Mouse (Mus musculus) embryonic facial prominence, embryonic 10.5 days (tissue): ENCODE data around the gene Traf5. TPM values are rescaled to one million over a fixed set of nuclear protein-coding genes. Genes with fewer than 3 reads are reported as not detected.

ENCODE experiments used
- DNase-seq: peaks from one replicate; pipeline ENCODE4 v3.0.0-alpha.2; 2017; ENCODE audit warnings: low spot score
- H3K27ac ChIP-seq: fragments of 300-500 bp; sonication (generic); replicated peaks from 2 replicates; pipeline ENCODE4 v1.5.1; 2016; ENCODE audit warnings: mild to moderate bottlenecking
- H3K27me3 ChIP-seq: fragments of 300-500 bp; sonication (generic); replicated peaks from 2 replicates; pipeline ENCODE4 v1.6.1; 2016; ENCODE audit warnings: low read depth, mild to moderate bottlenecking; ENCODE audit not compliant: poor library complexity, severe bottlenecking
- H3K36me3 ChIP-seq: fragments of 300-500 bp; sonication (generic); replicated peaks from 2 replicates; pipeline ENCODE4 v1.6.1; 2016; ENCODE audit warnings: mild to moderate bottlenecking, moderate library complexity
- H3K4me1 ChIP-seq: fragments of 300-500 bp; sonication (generic); 2 replicates; pipeline ENCODE4 v1.6.1; 2016
- H3K4me3 ChIP-seq: fragments of 300-500 bp; sonication (generic); 2 replicates; pipeline ENCODE4 v1.5.1; 2016; ENCODE audit warnings: mild to moderate bottlenecking, moderate library complexity
- H3K9me3 ChIP-seq: fragments of 300-500 bp; sonication (generic); 2 replicates; pipeline ENCODE4 v1.6.1; 2016; ENCODE audit warnings: mild to moderate bottlenecking
- WGBS: fragments of 180-500 bp; shearing (Covaris S2); methylation state at CpG from one replicate; pipeline ENCODE4 v1.1.7; 2016; 5-methylcytosine and 5-hydroxymethylcytosine counted together
- polyA plus RNA-seq: library from polyadenylated mRNA; unstranded; fragments of >200 nt; fragmentation: Nextera tagmentation; extraction: Ambion mirVana; gene quantifications from 2 replicates; pipeline ENCODE4 v1.2.1, GENCODE M21; 2016

Gene Traf5
- polyA plus RNA-seq = 3.1 and 4.5 TPM in 2 replicates

DNA sequence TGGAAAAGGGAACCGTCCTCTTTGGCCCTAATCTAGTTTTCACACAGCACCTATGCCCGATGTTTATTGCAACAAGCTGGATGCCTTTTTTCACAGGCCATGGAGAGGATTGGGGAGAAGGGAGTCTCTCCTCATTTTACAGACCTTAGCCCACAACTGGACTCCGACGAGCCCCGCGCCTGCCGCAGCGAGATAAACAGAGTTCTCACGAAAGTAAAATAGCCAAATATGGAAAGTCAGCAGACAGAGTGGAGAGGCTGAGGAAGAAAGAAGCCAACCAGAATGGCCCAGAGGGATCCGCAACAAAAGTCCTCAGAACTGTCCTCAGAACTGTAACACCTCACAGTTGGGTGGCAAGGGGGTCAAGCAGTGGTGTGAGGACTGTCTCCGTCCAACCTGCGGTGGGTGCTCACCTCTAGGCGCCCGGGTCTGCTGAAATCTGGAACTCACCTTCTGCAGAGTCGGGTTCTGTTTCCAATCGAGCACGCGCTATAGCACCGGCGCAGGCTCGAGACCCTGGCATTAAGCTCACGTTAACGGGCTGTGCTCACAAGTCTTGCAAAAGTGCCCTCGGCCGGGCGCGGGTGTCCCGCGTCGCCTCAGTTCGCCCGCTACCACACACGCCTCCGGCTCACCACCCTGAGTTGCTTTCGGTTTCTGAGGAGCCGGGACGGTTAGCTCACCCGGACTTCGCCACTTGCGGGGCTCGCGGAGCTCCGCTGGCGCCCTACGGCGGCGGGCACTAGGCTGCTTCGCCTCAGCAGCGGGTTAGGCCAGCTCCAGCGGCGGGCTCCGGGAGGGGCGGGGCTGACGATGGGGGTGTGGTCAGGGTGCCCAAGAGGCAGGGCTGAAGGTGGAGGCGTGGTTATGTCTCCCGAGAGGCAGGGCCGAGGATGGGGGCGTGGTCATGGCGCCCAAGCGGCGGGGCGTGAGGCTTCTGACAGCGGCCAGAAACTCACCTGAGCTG is at the start of gene Traf5:
Traf5 (minus strand) TSS at position 754 of the 967 bp plus-strand sequence.
- Histone ChIP-seq H3K36me3 (no peaks in the 10 kb centered on the region), H3K4me1 (peaks cover 19% of the 10 kb centered on the region), H3K27ac (peak within 1 kb of the TSS; percentile 81), H3K4me3 (peak within 1 kb of the TSS; percentile 68), H3K9me3 (no peaks in the 10 kb centered on the region), H3K27me3 (peaks cover 33% of the 10 kb centered on the region)
- peak; percentile 96 for DNase-seq
- WGBS = 3% methylated on average over 63 of the region's 63 CpGs

- Histone ChIP-seq H3K9me3 (no peaks in the 10 kb centered on the region), H3K27me3 (no peaks in the 10 kb centered on the region), H3K27ac (no peak overlapping the region), H3K36me3 (no peaks in the 10 kb centered on the region), H3K4me1 (peaks cover 18% of the 10 kb centered on the region), H3K4me3 (no peak overlapping the region)
- 94% methylated on average over 2 of the region's 2 CpGs for WGBS
- DNase-seq = no peak
These were observed 48.0 kb upstream of the Traf5 start for GRCm38 (mm10) chr1:192140313-192140712.

DNA sequence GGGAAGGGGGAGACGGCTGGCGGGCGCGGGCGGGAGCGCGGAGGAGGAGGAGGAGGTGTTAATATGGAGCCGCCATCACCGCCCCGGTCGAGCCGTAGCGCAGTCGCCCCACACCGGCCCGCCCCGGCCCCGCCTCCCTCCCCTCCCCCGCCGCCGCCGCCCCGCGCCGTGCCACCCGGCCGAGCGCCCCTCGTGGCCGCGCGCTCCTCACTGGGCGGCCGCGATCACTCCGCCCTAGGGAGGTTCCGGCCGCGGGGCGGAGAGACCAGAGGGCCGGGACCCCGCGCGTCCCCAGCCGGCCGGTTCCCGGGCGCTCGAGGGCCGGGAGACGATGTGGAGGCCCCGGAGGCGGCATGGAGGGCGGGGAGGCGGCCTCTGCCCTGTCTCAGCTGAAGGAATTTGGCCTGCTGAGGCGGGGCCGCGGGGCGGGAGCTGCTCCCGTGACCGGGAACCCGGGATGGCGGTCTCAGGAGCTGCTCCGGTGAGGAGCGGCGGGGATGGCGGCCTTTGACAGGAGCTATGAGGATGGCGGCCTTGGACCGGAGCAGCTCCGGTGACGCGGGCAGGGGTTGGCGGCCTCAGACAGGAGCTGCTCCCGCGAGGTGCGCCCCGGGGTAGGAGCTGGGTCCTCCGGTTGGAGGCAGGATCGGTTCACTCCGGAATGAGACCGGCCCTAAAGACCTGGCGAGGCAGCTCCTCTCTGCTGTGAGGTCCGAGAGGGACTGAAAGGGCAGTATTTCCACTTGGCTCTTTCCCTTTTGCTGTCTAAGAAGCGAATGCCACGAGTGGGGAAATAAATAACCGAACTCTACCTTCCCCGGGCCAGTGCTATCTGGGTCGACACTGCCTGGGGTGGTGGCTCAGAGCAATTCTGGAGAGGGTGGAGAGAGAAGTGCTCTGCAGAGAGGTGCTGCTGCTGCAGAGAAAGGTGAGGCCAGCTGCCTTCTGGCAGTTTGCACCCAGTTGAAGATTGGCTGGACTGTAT is 45.9 kb upstream of the Traf5 start, which contains the start of gene Rcor3:
Rcor3 (minus strand) TSS at position 137 of the 985 bp plus-strand sequence.
- under 1% methylated on average over 75 of the region's 88 CpGs for WGBS
- H3K4me1 ChIP-seq = peaks cover 18% of the 10 kb centered on the region
- peak within 1 kb of the TSS; percentile 89 for H3K4me3 ChIP-seq
- H3K27me3 ChIP-seq = no peaks in the 10 kb centered on the region
- H3K27ac ChIP-seq = peak within 1 kb of the TSS; percentile 98
- peak; percentile 87 for DNase-seq
- no peaks in the 10 kb centered on the region; the same call in 1 of the 2 replicates for H3K36me3 ChIP-seq
- H3K9me3 ChIP-seq = no peaks in the 10 kb centered on the region

DNA sequence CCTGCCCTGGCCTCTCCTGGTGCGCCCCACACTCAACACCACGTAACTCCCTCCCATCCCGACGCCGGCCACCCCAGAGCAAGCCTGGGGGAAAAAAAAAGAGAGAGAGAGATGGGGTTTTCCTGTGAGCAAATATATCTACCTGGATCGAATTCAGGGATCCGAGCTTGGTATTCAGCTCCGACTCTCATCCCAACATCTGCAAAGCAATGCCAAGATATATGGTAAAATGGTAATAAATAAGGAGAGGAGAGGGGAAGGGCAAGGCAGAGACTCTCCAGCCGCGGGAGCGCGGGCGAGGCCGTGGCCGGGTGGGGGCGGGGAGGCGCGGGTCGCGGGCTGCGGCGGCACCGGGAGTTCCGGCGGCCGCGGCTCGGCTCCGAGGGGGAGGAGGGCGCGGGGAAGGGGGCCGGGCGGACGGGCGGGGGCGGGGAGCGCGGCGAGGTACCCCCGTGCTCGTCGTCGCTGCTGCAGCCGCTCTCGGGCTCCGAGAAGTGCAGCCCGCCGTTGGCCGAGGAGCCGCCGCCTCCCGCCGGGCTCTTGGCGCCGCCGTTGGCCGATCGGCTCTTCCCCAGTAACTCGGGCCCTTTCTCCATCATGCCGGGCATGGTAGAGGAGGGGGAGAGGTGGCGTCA is 45.0 kb upstream of the Traf5 start:
- Histone ChIP-seq H3K36me3 (no peaks in the 10 kb centered on the region; the same call in 1 of the 2 replicates), H3K27ac (peak overlapping the region; percentile 98), H3K4me1 (peaks cover 18% of the 10 kb centered on the region), H3K27me3 (no peaks in the 10 kb centered on the region), H3K4me3 (peak overlapping the region; percentile 89), H3K9me3 (no peaks in the 10 kb centered on the region)
- no peak for DNase-seq
- WGBS = 1% methylated on average over 58 of the region's 61 CpGs

GRCm38 (mm10) chr1:192136561-192137290 is 44.4 kb upstream of the Traf5 start:
- Histone ChIP-seq H3K4me1 (peaks cover 18% of the 10 kb centered on the region), H3K4me3 (peak overlapping the region; percentile 89), H3K27ac (peak overlapping the region; percentile 98), H3K36me3 (no peaks in the 10 kb centered on the region; the same call in 1 of the 2 replicates), H3K9me3 (no peaks in the 10 kb centered on the region), H3K27me3 (no peaks in the 10 kb centered on the region)
- DNase-seq = peak; percentile 88
- under 1% methylated on average over 55 of the region's 55 CpGs for WGBS

DNA sequence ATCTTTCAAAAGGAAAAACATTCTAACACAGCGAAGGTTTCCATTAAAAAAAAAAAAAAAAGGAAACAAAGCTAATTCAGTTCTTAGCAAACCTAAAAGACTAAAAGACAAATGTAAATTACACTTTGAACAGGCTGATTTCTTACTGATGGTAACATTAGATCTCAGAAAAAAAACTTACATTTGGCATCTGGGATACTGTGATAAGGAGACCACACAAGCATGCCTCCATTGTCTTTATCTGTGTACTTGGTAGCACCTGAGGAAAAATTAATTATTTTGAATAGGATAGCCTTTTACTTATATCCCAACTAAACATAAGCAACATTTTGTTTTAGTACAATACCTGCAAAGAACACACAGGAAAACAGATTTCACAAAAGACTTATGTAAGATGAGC is 37.8 kb upstream of the Traf5 start:
- no peaks in the 10 kb centered on the region for H3K27me3 ChIP-seq
- WGBS = 96% methylated on average over 1 of the region's 1 CpGs
- H3K36me3 ChIP-seq = peaks cover 25% of the 10 kb centered on the region
- no peak overlapping the region for H3K4me3 ChIP-seq
- no peaks in the 10 kb centered on the region for H3K9me3 ChIP-seq
- no peaks in the 10 kb centered on the region for H3K4me1 ChIP-seq
- no peak for DNase-seq
- H3K27ac ChIP-seq = no peak overlapping the region

DNA sequence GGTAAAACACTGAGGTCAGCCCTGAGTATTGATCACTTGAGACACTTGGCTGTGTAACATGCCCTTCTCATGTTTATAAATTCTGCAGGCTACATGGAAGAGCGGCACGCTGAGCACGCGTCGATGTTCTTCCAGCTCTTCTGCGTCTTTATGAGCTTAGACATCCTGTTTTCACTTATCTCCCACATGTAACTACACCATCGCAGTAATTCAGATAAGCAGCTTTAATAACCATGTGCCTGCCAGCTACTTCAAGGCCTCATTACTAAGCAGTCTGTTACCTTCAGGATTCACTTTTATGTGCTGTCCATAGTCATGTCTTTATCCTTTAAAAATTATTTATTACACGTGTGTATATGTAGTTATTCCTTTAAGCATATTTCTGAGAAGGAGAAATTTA is 36.0 kb upstream of the Traf5 start:
- Histone ChIP-seq H3K36me3 (peaks cover 41% of the 10 kb centered on the region), H3K4me3 (no peak overlapping the region), H3K4me1 (no peaks in the 10 kb centered on the region), H3K27ac (no peak overlapping the region), H3K27me3 (no peaks in the 10 kb centered on the region), H3K9me3 (no peaks in the 10 kb centered on the region)
- 94% methylated on average over 8 of the region's 8 CpGs for WGBS
- DNase-seq = no peak

- DNase-seq = no peak
- Histone ChIP-seq H3K27me3 (no peaks in the 10 kb centered on the region), H3K36me3 (peaks cover 64% of the 10 kb centered on the region), H3K27ac (no peak overlapping the region), H3K9me3 (no peaks in the 10 kb centered on the region), H3K4me3 (no peak overlapping the region), H3K4me1 (no peaks in the 10 kb centered on the region)
- WGBS = 95% methylated on average over 6 of the region's 6 CpGs
These were observed 33.4 kb upstream of the Traf5 start for GRCm38 (mm10) chr1:192125761-192126160.

- DNase-seq = no peak
- no peak overlapping the region for H3K27ac ChIP-seq
- no peaks in the 10 kb centered on the region for H3K27me3 ChIP-seq
- no peak overlapping the region for H3K4me3 ChIP-seq
- H3K36me3 ChIP-seq = peaks cover 91% of the 10 kb centered on the region
- no peaks in the 10 kb centered on the region for H3K4me1 ChIP-seq
- no peaks in the 10 kb centered on the region for H3K9me3 ChIP-seq
- WGBS = 91% methylated on average over 6 of the region's 6 CpGs
These were observed 23.9 kb upstream of the Traf5 start for GRCm38 (mm10) chr1:192116262-192116661.

GRCm38 (mm10) chr1:192115378-192115777 is 23.0 kb upstream of the Traf5 start:
- no peaks in the 10 kb centered on the region for H3K27me3 ChIP-seq
- WGBS = 86% methylated on average over 1 of the region's 1 CpGs
- no peak overlapping the region for H3K4me3 ChIP-seq
- H3K9me3 ChIP-seq = no peaks in the 10 kb centered on the region
- peaks cover 92% of the 10 kb centered on the region for H3K36me3 ChIP-seq
- DNase-seq = no peak
- H3K4me1 ChIP-seq = no peaks in the 10 kb centered on the region
- no peak overlapping the region for H3K27ac ChIP-seq

DNA sequence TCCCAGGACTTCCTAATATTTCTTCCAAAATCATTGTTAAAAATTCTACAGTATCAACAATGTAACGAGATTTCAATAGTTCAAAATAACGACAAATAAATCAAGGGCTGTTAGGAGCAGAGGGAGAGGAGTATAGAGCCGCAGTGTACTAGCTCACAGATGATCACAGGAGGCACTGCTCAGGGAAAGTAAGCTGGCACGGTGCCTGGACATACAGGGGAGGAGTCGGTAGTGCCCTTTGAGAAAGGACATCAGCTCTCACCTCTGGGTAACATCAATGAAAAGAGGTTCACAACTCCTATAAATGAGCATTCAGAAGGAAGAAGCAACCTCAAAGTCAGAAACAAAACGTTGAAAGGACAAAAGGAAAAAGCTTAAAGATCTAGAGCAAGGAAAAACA is 16.8 kb upstream of the Traf5 start:
- WGBS = 84% methylated on average over 6 of the region's 6 CpGs
- peaks cover 61% of the 10 kb centered on the region for H3K36me3 ChIP-seq

More for the DNA sequence above, 16.8 kb upstream of the Traf5 start:
- Histone ChIP-seq H3K4me3 (no peak overlapping the region), H3K9me3 (no peaks in the 10 kb centered on the region), H3K27ac (no peak overlapping the region), H3K27me3 (no peaks in the 10 kb centered on the region), H3K4me1 (no peaks in the 10 kb centered on the region)
- DNase-seq = no peak
